In the genomic region with DNA sequence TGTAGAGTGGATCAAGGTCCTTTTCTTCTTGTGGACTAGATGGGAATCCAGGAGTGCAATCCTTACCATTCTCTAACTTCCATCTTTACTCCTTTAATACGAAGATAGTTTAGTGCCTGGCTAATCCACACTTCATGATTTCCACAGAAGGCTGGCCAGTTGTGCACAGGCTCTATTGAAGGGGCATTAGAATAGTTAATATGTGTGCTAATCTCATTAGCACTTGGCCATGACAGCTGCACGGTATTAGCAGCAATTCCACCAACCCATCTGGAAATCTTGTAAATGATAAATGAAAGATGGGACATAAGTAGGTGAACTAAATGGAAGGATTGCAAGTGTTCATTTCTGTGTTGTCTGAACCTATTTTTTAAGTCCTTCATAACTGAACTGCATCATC, we compare ENCODE assay signal across 26 mouse cellular contexts.
"Had no signal": no experiment of that assay in that cellular context is flagged by ENCODE, and none has a peak within 500 bp of the region (broad histone marks: within the 10 kb centered on the region; RNA-seq: fewer than 3 reads in every experiment).

No protein-coding gene starts in this region.

- H3K9ac ChIP-seq: heart, embryonic 13.5 days; heart, embryonic 15.5 days; hindbrain, embryonic 12.5 days; hindbrain, embryonic 15.5 days; intestine, embryonic 15.5 days; limb, embryonic 12.5 days had no signal

- H3K4me1 ChIP-seq: heart, embryonic 13.5 days; heart, embryonic 15.5 days; hindbrain, embryonic 10.5 days; hindbrain, embryonic 12.5 days; hindbrain, embryonic 15.5 days; intestine, embryonic 15.5 days; limb, embryonic 10.5 days; limb, embryonic 12.5 days had no signal

- ATAC-seq: inflammation-experienced regulatory T-cells, adult 6 months; intestine, embryonic 15.5 days; intestine, postnatal 0 days had no signal

- H3K27ac ChIP-seq: gastrocnemius, adult 2 months; heart, adult 2 months; heart, embryonic 13.5 days; heart, embryonic 15.5 days; hindbrain, embryonic 10.5 days; hindbrain, embryonic 12.5 days; hindbrain, embryonic 15.5 days; intestine, embryonic 15.5 days; layer of hippocampus, adult 2 months; left cerebral cortex, adult 2 months; limb, embryonic 10.5 days; limb, embryonic 12.5 days had no signal

- H3K4me2 ChIP-seq: heart, embryonic 11.5 days; heart, embryonic 13.5 days; heart, embryonic 15.5 days; hindbrain, embryonic 12.5 days; hindbrain, embryonic 15.5 days; intestine, embryonic 15.5 days; limb, embryonic 12.5 days; liver, embryonic 11.5 days had no signal

- DNase-seq: gastrocnemius, adult 2 months; gastrocnemius, postnatal 10 days; gastrocnemius, postnatal 25 days; heart, adult 2 months; heart, postnatal 14 days; heart, postnatal 4 days; kidney, adult 18-20 months; kidney, adult 8-10 months; kidney, postnatal 10 days; kidney, postnatal 25 days; kidney, postnatal 4 days; liver had no signal

- H3K36me3 ChIP-seq: heart, embryonic 13.5 days; heart, embryonic 15.5 days; hindbrain, embryonic 10.5 days; hindbrain, embryonic 12.5 days; hindbrain, embryonic 15.5 days; intestine, embryonic 15.5 days; limb, embryonic 10.5 days; limb, embryonic 12.5 days had no signal

- H3K9me3 ChIP-seq: heart, embryonic 13.5 days; heart, embryonic 15.5 days; hindbrain, embryonic 10.5 days; hindbrain, embryonic 12.5 days; hindbrain, embryonic 15.5 days; intestine, embryonic 15.5 days; limb, embryonic 10.5 days; limb, embryonic 12.5 days had no signal

- H3K4me3 ChIP-seq: gastrocnemius, adult 2 months; heart, adult 2 months; heart, embryonic 13.5 days; heart, embryonic 15.5 days; hindbrain, embryonic 10.5 days; hindbrain, embryonic 12.5 days; hindbrain, embryonic 15.5 days; intestine, embryonic 15.5 days; layer of hippocampus, adult 2 months; left cerebral cortex, adult 2 months; limb, embryonic 10.5 days; limb, embryonic 12.5 days had no signal

- H3K27me3 ChIP-seq: heart, embryonic 13.5 days; heart, embryonic 15.5 days; hindbrain, embryonic 12.5 days; hindbrain, embryonic 15.5 days; intestine, embryonic 15.5 days; limb, embryonic 12.5 days had no signal
